Mouse (Mus musculus): Measurements from ENCODE around the gene Ism1.

Ism1 gene

DNA sequence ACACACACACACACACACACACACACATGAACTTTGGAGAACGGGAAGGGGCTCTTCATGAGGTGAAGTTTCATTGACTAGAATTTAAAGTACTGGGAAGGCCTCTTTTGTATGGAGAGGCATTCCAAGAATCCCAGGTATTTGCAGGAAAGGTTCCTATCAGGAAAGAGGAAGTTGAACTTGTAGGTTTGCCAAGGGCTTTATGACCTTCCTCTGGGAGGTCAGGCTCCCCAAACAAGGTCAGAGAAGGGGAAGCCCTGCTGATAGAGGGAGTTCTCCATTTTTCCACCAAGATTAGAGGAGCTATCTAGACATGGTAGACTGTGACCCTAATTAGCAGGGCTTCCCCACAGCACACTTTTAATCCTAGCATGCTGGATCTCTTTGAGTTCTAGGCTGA is 39.8 kb downstream of the Ism1 start:
- DNase-seq: no peak

DNA sequence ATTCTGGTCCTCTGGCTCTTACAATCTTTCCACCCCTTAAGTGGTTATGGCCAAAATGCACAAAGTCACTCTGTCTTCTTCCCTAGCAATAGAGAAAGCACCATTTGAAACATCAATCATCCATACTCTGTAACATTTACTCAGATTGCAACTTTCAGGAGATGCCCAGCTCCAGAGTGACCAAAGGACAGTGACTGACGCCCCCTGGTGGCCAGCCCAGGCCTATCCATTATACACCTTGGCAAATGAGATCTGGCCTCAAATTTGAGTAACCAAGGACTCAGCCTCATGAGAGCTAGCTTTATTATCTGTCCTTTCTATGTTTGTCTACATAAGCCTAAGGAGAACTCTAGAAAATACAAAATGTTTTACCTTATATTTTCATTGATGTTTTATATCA is 44.7 kb downstream of the Ism1 start:
- peak; percentile 69 to 82 for DNase-seq

DNA sequence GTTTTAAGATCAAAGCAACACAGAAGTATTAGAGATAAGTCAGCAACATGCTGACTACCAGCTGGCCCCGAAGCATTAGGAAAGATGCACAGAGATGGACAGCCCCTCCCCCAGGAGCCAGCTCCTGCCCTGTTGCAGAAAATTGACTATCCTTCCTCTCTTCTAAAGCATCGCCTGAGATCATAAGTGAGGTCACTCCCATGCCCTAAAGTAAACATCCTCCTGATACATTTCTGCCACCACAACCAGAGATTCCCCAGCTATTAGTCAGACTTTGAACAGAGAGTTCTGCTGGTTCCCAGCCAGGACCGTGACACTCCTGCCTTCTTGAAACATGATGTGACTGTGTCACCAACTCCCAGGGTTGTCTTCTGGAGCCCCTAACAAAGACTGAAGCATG is 45.3 kb downstream of the Ism1 start:
- DNase-seq: no peak

DNA sequence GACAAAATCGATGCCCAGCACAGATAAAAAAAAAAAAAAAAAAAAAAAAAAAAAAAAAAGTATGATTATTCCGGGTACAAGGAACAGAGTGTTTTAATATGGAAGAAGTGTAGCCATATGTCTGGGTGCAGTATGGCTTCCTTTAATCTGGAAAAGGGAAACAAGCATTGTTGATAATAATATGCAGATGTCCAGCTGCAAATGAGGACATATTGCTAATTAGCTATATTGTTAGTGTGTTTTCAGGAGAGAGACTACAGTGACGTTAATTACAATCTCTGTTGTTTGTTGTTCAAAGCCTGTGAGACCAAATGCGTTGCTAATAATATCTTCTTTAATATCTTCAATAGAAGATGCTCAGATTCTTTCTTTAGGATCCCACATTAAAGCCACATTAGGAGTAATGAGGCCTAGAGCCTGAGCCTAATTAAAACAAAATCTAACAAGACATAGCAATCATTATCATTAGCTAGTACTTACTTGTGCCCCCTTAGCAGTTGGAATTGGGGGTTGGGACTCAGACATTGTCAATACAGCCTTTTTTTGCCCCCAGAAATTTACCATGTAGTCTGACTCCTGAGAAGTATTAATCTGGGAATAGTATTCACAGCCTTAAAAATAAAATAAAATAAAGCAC is 46.3 kb downstream of the Ism1 start:
- no peak for DNase-seq

DNA sequence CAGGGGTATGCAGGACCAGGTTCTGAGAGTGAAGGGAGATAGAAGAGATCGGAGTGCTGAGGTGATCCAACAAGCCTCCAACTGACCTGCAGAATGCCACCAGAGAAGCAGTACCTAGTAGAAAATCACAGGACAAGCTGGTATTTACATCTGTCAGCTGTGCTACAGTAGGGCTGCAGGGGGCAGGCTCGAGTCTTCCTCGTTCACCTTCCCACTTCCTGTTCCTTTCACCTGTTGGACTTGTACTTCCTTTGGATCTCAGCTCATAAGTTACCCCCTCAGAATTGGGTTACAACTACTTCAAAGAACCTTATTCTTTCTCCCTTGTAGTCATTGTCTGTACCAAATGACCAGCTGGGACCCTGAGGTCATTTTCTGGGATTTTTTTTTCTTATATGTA is 47.4 kb downstream of the Ism1 start:
- no peak for DNase-seq

DNA sequence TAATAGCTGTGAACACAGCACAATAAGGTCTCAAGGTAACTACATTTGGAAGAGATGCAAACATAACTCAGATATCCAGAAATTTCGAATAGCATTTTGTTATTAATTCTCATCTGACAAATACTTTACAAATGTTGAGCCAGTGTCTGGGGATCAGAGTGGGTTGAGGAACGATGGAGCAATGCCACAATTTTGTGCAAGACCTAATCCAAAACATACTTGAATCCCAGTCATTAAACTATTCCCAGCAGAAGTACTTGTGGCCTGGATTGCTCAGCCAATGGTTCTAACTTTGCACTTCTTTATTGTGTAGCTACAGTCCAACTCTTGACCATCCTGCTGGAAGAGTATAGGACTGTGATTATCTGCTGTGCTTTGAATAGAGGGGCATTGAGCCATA is 50.1 kb downstream of the Ism1 start:
- DNase-seq: no peak

DNA sequence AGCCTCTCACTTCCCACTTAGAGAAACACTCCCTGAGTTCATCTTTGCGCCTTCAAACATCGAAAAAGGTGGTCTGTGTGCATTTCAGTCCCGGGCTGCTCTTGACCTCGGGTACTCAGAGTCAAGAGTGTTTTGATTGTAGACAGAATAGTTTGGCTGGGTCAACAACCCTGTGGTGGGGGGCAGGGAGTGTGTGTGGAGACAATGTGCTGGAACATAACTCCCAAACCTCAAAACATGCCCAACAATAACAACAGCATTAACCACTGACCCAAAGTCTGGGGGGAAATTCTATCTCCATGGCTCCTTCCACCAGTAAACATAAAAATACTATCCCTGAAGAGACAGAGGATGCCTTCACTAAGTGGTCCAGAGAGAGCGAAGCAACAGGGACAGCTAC is 51.4 kb downstream of the Ism1 start:
- no peak for DNase-seq

DNA sequence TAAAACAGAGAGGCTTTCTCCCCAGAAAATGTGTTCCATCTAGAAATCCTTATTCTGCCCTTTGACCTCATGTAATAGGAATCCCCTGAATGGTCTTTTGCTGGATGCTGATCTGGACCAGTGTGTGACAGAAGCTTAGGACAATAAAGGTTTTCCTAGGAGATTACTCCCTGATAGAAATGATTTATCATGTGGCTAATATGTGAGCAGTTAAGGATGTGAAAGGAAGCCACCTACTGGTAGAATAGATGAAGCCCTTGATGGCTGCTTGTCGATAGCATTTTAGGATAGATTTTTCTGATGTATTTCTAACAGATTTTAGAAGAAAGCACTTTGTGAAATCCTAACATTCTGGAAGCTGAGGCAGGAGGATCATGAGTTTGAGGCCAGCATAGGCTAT is 64.4 kb downstream of the Ism1 start:
- DNase-seq: no peak

DNA sequence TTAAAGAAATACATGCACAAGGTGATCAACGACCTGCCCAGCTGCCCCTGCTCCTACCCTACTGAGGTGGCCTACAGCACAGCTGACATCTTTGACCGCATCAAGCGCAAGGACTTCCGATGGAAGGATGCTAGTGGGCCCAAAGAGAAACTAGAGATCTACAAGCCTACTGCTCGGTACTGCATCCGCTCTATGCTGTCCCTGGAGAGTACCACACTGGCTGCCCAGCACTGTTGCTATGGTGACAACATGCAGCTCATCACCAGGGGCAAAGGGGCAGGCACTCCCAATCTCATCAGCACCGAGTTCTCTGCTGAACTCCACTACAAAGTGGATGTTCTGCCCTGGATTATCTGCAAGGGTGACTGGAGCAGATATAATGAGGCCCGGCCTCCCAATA is 79.0 kb downstream of the Ism1 start:
- no peak for DNase-seq

DNA sequence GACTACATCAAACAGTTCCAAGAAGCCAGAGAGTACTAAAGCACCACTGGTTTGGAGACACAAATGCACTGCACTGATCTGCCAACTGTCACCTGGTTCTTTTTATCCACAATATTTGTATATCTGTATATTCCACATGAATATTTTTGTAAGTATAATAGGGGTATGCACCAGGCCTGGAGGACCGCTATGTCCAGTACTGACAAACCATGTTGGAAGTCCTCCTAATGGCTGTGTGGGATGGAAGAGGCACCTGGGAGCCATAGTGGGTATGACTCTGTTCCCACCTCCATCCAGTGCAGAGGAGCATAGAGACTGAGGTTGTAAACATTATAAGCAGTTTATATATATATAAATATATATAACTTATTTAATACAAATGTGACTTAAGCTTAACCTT is 79.5 kb downstream of the Ism1 start:
- no peak for DNase-seq

DNA sequence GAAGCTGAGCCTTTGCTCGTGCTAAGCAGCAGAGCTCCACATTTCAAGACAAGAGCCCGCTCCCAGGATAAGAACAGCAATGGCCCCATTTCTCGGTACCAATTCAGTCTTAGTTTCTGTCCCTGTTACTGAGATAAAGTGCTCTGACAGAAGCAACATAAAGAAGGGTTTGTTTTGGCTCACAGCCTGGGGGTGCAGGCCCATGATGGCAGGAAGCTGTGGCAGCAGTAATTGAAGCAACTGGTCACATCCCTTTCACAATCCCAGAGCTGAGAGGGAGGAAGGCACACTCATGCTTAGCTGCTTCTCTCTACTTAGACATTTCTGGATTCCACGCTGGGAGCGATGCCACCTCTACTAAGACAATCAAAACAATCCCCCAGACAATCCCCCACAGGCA is 86.4 kb downstream of the Ism1 start:
- no peak for DNase-seq

DNA sequence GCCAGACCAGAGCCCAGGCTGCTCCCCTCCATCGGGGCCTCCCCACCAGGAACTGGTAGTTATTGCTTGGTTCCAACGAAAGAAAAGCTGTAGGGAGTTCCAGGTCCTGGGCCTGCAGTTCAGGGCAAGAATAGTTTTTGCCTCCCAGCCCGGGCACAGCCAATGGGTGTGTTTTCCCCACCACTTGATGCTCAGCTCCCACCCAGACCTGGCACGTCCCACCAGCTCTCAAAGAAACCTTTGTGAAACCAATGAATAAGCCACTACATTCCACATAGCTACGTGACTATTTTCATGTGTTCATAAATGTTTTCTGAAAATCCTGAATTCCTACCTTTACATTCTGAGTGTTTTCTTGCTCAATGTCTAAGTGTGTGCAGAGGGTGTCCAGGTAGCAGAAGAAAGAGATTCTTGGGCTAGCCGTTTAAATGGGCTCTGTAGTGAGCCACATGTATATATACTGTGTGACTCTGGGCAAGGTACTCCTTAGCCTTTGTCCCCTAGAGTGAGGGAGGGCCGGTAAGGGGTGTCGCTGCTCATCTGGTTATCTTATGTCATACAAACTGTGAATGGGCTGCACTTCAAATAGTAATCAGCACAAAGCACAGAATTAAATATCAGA is 97.1 kb downstream of the Ism1 start:
- no peak for DNase-seq

DNA sequence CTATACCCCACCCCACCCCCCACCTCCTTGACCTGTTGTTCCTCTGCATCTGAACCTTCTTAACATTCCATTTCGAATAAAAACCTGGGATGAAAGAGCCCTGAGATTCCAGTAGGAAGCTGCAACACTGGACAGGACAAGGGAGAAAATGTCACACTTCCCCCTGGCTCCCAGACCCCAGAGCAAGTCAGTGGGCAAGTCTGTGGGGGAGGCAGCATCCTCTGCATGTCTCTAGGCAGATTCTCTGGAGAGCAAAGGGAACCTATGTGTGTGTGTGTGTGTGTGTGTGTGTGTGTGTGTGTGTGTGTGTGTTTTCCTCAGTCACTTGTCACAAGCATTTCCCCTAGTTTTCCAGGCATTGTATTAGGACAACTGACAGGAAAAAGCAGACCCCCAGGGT is 98.7 kb downstream of the Ism1 start:
- DNase-seq: no peak

DNA sequence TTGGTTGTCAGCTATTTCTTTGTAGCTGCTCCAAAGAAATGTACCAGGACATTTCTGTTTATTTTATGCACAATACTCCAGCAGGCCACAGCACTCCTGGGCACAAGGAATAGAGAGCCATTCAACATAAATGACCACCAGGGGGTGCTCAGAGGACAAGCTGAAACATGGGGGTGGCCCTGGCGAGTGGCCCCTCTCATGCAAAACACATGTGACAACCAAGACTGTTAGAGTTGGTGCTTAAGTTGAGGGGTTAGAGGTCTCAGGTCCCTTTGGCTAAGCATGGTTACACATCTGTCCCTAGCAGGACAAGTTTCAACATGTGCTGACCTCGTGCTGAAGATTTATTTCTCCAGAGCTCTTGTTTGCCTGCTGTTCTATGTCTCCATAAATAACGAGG is 100.3 kb downstream of the Ism1 start:
- peak in 1 of 2 experiments; percentile 33 for DNase-seq

DNA sequence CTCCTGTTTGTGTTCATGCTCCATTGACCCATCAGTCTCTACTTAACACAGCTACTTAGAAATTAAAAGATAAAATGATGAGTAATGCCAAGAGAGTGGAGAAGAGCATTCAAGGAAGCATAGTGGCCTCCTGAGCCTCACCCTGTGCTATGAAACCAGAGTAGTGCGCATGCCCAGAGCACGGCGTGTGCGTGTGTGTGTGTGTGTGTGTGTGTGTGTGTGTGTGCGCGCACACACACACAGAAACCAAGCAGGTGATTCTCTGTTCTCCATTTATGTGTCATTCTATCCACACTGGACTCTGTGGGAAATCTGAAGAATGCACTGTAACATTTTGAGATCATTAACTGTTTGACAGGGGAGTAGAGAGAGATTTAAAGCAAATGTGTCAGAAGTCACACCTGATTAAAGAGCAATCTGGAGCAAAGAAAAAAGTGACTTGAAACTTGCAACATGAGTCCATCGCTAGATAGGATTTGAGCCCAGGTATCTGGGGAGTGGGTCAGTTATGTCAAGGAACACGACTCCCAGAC is 105.4 kb downstream of the Ism1 start:
- DNase-seq: no peak

DNA sequence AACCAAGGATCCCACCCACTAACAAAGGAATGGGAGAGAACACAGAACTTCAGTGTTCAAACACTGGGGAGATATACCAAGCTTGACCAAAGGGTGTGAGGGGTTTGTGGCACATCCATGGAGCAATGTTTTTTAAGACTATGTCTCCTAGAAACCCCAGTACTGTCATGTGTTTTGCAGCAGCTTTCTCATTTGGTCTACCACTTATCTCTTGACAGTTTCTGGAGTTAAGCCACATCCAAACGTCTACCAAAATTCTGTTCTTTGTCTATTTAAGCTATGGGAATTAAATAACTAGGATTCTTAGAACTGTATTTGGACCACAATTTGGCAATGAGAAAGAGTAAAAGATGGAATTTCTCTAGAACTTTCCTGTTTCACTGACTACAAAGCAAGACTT is 106.5 kb downstream of the Ism1 start:
- no peak for DNase-seq

DNA sequence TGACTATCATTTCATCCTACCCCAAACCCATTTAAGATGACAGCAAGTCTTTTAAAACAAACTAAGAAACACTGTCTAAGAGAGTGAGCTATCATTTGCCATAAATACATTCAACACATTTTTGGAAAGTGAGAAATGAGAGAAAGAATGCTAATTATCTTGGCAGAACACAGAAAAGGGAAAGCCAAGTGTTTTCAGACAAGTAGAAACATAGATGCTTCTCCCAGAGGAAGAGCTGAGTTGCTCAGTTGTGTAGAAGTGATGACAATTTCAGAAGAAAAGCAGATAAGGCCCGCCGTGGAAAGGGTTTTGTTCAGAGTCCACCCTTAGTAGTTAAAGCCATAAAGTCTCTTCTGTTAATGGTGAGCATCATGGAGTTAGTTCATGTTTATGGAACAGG is 107.0 kb downstream of the Ism1 start:
- DNase-seq: no peak

DNA sequence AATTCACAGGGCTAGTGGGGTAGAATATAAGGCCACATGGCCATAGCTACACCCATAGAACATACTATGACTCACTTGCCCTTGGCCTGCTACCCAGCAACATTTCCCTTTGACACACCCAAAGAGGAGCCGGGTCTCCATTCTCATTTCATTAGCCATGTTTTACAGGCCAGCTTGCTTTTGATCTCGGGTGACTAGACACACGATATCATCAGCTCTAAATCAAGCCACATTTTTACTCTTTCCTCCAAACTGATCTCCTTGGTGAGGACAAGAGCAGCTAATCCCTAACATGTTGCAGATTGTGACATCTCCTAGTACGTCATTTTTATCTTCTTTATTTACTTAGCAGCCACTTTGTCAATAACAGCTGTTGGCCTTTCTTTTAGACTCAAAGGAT is 110.7 kb downstream of the Ism1 start:
- no peak for DNase-seq

DNA sequence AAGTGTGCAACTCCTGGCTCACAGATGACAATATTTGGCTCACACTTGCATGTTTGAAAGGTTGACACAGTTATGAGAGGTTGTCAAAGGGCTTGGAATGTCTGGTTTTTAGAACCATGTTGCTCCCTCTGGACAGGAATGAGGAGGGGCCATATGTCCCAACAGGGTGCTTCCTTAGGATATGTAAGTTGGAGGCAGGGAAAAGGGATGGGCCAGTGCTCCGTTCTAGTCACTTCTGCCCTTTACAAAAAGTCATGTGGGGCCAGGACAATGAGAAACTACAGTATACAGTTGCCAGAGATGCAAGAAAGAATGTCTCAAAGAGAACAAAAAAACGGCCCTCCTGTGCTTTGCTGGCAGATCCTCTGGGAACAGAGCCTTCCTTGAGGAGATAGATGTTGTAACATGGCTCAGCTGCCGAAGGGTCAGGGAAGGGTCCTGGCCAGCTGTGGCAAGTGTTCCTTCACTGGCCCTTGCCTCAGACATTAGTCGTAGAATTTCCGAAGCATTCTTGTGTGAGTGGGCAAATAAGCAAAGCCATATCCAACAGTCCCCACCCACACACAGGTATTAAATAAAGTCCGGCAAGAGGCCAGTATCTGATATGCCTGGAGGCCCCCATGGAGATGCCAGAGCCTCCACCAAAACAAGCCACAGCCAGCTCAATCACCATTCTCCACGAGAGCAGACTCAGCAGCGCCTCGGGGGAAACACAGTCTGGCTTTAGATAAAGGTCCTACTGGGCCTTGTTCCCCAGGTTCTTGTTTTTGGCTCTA is 114.6 kb downstream of the Ism1 start:
- no peak for DNase-seq

DNA sequence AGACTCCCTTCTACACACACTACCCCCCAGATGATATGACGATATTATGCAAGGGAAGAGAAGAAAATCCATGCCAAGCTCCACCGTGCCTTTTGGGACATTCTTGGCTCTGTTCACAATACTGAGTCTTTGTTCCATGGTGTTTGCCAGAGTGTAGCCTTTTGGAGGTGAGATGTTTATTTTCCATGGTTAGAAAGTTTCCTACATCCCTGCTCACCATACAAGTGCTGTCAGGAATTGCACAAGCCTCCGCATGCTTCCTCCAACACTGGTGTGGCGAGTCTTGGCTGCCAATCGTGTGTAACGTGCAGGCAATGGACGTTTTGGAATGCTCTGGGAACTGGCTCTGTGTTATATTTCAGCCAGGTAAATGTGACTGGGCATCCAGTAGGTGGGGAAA is 126.1 kb downstream of the Ism1 start:
- DNase-seq: no peak

DNA sequence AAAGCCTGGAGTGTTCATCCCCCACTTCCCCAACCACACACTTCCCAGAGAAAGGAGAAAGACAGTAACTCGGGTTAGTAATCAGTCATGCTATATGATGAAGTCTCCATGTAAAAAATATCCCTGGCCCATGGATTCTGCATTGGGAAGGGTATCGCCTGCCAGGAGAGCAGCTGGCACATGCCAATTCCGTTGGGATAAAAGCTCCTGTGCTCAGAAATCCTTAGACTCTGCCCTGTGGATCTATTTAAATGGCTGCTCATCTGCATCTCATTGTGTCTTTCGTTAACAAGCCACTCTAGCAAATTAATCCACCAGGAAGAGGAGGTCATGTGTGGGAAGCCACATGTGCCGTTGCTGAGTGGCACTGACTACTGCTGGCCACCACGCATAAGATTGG is 129.9 kb downstream of the Ism1 start:
- DNase-seq: no peak
